Mouse (Mus musculus): ENCODE measurements around the gene Dus3l.

Dus3l gene

DNA sequence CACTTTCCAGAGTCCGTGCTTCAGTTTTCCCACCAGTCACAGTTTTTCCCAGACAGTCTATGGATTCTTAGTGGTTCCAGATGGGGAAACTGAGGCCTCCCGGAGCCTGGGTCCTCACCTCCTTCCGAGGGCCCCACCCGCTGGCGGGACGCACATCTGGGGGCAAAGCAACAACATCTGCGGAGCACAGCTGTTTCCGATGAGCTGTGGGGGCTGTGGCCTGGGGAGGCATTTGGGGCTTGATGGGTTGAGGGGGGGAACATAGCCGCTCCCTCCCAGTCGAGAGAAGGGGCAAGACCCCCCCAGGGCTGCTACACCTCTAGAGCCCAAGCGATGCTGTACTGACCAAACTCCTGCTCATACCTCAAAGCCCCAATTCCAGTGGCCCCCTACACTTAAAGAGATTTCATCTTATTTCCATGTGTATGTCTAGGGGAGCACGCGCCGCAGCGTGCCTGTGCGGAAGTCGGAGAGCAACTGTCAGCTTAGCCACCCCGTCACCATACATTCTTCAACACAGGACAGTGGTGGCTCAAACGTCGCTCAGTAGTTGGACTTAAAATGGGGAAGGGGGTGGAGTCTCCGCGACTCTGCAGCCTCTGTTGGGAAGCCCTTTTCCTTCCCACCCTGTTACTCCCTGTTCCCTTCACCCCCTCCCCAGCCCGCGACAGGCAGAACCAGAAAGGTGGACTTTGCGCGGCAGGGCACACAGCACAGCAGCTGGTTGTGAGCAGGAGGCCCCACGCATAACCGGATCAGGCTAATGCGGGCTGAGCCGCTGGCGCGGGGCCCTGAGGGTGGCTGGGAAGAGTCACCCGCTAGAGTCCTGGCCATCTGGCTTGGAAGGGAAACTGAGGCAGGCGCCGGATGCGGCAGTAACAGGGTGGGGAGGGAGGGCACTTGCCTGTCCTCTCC lies 10.0 kb upstream of the Dus3l start:
- DNase-seq: no peak

GRCm38 (mm10) chr17:56756703-56757399 lies 7.7 kb upstream of the Dus3l start:
- DNase-seq: peak; percentile 66

- DNase-seq: peak; percentile 93
These were observed 7.0 kb upstream of the Dus3l start, which contains the start of gene Nrtn for GRCm38 (mm10) chr17:56757416-56758123. Gene Nrtn (minus strand): TSS chr17:56757530.

DNA sequence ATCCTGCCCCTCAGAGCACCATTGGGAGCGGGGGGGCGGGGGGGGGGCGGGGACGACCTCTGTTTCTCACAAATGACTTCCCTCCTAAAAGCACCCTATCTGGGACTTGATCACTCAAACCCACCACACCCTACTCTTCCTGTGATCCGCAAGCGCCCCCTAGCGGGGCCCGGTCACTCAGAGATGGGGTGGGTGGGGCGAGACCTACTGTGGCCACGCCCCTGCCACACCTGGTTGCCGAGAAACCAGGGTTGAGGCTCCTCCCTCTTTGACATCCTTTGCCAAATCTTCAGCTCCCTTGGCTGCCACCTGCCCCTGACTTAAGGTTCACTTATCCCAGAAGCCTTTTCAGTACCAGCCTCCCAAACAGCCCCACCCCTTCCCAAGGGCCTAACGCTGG lies 6.4 kb upstream of the Dus3l start:
- DNase-seq: peak; percentile 84

DNA sequence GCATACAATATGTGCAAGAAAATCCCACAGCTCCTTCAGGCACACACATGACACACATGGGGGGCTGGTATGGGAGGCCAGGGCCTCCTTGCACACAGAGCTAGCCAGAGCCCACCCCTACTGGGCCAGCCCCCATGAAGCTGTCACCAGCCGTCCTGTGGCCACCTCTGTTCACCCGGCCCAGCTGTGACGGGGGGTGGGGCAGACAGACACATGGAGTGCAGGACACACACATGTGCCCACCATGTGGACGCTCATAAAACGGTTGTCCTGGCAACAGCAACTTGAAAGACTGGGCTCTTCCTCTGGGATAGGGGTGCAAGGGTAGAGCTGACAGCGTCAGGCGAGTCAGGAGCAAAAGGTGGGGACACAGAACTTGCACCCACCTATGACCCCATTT lies 5.3 kb upstream of the Dus3l start:
- peak; percentile 45 for DNase-seq

DNA sequence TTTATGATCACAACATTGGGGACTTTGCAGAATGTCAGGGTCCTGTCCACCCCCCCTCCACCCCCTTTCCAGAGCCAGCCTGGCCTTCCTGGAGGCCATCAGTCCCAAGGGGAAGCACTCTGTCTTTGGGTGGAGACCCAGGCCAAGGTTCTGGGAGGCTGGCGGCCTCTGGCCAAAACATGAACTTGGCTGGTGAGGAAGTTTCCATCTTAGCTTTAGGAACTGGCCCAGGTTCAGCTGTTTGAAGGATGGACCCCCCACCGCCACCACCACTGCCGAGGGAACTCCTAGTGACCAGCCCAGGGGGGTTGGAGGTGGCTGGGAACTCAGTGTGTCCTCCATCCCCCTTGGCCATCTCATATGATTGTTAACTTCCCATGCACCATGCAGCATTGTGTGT lies 3.5 kb upstream of the Dus3l start:
- DNase-seq: no peak

DNA sequence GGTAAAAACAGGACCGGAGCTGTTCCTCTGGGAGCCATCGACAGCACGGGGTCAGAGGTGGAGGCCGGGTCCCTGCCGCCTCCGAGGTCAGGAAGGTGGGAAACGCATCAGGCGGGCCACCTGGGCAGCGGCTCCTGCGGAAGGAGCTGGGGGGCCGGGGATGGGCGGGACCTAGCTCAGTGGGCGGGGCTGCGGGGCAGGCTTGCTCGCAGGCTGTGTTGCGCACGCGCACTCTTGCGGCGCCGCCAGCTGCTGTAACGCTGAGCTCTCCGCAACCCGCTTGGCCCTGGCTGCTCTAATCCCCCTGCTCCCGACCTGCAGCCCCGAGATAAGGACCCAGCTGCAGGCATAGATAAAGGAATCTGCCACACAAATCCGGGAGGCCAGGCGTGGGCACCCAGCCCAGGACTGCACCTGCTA lies 2.6 kb upstream of the Dus3l start:
- DNase-seq: peak; percentile 90

GRCm38 (mm10) chr17:56762769-56763731 lies 1.5 kb upstream of the Dus3l start:
- peak; percentile 80 for DNase-seq

DNA sequence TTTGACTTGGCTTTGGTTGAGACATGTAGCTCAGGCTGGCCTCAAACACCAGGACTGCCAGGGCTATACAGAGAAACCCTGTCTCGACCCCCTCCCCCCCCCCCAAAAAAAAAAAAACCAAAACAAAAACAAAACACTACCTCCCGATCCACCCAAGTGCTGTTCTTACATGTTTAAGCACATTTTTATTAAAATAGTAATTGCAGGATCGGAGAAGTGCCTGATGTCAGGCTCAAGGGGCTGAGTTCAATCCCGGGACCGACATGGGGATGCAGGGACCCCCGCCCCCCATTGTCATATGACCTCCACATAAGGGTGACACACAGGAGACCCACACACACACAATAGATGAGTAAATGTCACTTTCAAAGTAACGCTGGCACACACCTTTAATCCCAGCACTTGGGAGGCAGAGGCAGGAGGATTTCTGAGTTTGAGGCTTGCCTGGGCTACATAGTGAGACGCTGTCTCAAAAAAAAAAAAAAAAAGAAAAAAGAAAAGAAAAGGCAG lies 761 bp upstream of the Dus3l start:
- no peak for DNase-seq

DNA sequence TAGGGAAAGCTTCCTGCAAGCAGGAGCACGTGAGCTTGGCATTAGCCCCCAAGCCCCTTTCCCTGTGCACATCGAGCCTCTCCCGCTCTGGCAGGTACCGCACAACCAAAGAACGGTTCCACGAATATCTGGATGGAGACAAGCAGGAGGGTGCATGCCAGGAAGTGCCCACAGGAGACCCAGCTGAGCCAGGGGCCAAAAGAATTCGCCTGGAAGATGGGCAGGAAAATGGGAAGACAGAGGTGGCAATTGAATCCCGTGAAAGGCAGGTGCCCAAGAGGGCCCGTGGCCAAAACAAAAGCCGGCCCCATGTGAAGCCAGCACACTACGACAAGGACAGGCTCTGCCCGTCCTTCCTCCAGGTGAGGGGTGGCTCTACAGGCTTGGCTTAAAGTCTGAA lies 874 bp downstream of the Dus3l start:
- no peak for DNase-seq

DNA sequence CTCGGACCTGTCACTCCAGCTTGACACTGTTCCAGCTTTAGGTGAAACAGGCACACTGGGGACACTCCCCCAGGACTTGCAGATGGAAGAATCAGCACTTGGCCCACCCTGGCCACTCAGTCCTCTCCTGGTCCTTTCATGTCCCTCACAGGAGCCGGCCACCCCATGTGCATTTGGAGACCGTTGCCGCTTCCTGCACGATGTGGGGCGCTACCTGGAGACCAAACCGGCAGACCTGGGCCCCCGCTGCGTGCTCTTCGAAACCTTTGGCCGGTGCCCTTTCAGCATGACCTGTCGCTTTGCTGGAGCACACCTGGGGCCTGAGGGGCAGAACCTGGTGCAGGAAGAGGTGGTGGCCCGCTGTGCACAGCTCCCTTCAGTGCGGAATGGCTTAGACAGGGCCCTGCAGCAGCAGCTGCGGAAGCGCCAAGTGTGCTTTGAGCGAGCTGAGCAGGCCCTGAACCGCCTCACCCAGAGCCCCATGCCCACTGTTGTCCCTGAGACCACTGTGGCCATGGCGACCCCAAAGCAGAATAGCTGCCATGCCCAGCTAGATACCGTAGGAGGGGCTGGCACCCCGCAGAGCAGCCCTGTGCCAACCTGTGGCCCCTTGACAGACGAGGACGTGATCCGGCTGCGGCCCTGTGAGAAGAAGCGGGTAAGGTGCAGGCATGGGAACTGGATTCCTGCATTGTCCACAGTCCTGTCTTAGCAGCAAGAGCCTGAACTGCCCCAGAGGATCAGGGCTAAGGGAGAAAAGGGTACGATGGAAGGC lies 2.3 kb downstream of the Dus3l start:
- DNase-seq: no peak

DNA sequence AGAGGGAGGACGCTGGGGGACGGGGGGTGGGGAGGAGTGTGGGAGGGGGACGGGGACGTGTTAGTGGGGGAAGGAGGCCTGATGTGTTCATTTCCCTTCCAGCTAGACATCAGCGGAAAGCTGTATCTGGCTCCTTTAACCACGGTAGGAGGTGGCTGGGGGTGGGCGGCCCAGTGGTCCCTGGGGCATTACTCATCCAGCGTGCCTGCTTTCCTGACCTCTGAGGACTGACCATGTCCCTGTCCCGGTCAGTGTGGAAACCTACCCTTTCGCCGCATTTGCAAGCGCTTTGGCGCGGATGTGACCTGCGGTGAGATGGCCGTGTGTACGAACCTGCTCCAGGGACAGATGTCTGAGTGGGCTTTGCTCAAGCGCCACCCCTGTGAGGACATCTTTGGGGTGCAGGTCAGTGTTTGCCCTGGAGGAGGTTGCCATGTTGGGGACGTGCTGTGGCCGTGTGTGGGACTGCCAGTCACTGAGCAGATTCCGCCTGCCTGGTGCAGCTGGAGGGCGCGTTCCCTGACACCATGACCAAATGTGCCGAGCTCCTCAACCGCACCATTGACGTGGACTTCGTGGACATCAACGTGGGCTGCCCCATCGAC lies 3.1 kb downstream of the Dus3l start:
- no peak for DNase-seq

GRCm38 (mm10) chr17:56768941-56769340 lies 4.4 kb downstream of the Dus3l start:
- no peak for DNase-seq

- no peak for DNase-seq
These were observed 5.4 kb downstream of the Dus3l start, which contains the start of gene Prr22 for GRCm38 (mm10) chr17:56769950-56770349. Gene Prr22 (plus strand): TSS chr17:56770250.

GRCm38 (mm10) chr17:56777568-56777967 lies 13.0 kb downstream of the Dus3l start:
- DNase-seq: no peak

GRCm38 (mm10) chr17:56778779-56779362 lies 14.3 kb downstream of the Dus3l start:
- DNase-seq: no peak

DNA sequence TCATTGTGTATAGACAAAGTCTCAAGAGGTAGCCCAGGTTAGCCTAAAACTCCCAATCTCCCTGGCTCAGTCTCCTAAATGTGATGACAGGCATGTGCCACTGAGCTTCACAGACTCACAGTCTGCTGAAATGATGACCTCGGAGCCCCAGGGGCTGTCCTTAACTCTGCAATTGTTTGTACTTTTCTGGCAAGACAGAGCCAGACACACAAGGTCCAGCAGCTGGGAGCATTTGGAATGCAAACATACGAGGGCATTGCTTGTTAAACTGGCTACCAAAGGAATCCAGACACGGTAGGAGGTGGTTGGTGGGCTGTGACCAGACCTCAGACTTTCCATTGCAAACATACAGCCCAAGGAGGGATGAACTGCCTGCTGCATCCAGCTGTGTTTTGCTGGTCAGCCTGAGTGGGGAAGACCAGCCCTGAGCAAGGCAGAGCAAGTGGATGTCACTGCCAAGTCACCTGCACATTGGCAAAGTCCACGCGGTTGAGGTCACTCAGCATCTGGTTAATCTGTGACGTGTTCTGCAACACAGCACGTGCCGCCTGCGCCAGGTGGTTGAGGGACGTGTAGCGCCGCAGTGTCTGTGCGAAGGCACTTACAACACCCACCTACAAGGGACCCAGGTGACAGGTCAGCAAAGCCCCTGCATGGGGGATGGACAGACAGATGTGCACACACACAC lies 15.9 kb downstream of the Dus3l start:
- no peak for DNase-seq

DNA sequence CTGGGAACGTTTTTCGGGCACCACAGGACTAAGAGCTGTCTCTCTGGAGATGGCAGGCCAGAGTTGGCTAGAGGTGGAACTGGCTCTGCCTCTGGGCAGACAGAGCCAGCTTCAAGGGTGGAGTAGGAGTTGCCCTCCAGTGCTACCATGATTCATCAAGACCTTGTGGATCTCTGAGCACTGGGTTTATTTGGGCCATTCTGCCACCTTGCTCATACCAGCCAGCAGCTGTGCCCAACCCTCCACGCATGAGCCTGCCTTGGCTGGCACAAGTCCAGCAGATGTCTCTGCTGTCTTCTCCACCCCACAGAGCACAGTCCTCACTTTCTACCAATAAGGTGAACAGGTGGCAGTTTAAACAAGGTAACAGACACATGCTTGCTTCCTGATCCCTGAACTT lies 24.3 kb downstream of the Dus3l start:
- no peak for DNase-seq

DNA sequence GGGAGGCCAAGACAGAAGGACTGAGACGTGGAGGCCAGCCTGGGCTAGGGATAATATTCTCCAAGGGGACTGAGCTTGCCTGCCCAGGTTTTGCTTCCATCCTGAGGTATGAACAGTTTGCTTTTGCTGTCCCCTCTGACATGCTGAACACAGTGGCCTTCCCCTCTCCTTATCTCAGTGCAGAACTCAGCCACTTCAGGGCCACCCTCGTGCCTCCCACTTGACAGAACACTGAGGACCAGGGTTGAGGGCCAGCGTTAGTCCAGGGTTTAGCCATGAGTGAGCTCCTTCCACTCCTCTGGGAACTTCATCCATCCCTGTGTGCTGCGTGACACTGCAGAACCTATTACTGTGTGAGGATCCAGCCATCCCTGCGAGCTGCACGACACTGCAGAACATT lies 24.7 kb downstream of the Dus3l start:
- no peak for DNase-seq

DNA sequence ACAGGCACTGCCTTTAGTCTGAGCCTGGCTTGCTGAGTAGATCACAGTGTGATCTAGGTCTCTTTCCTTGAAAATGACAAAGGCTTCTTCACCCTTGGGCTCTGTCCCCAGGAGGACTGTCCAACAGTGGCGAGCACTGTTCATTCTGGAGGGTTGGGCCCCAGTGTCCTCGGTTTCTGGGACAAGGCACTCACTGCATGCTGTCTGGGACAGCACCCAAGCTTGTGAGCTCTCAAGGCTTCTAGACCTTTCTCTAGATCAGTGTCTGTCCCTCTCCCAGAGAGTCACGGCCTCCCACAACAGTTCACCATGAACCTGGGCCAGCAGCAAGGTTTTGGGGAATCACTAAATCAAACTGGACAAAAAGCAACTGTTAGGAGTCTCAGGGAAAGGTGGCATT lies 28.0 kb downstream of the Dus3l start:
- no peak for DNase-seq
